Mouse (Mus musculus): ENCODE data around the gene Fam208b.
"Not testable (repeated sequence)": the region's sequence is repeated elsewhere in the genome, so short reads cannot be mapped to it uniquely, and the experiment has no call there.

Gene Fam208b

DNA sequence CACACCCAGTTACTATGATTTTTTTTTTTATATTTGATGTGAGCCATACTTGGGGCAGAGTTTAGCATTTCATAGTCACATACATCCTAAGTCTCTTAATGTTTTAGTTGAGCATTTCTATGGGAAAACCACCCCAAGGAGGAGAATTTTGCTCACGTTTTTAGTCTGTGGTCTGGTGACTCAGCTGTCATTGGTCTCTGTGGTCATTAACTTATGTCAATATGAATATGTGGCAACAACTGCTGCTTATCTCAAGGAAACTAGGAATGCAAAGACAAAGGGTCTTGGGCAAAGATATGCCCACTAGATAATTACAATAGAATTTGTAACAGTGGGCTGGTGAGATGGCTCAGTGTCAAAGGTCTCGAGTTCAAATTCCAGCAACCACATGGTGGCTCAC lies 47.0 kb downstream of the Fam208b start:
- no peak for DNase-seq (ENCODE audit: low read depth in 1 of 2, low spot score in 2 of 2)

GRCm38 (mm10) chr13:3563130-3563529 lies 47.8 kb downstream of the Fam208b start:
- DNase-seq (ENCODE audit: low read depth in 1 of 2, low spot score in 2 of 2): no peak

DNA sequence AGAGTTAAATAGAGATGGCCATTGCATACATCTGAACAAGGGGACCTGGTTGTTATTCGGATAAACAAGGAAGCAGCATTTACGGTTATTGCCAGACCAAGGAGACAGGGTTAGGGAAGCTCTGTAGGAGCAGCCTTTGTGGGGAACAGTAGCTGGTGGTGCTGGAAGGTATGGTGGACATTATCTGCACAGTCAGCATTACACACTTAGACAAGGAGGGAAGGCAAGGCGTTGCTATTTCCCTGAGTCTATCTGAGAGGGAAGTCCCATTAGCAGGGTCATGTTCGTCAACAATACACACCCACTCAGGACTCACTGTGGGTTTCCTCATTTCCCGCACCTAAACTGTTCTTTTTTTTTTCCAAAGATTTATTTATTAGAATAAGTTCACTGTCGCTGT lies 63.1 kb downstream of the Fam208b start:
- no peak for DNase-seq (ENCODE audit: low read depth in 1 of 2, low spot score in 2 of 2)

GRCm38 (mm10) chr13:3547410-3547809 lies 63.5 kb downstream of the Fam208b start:
- DNase-seq (ENCODE audit: low read depth in 1 of 2, low spot score in 2 of 2): no peak

GRCm38 (mm10) chr13:3544925-3545324 lies 66.0 kb downstream of the Fam208b start:
- DNase-seq (ENCODE audit: low read depth in 1 of 2, low spot score in 2 of 2): no peak

GRCm38 (mm10) chr13:3544077-3544874 lies 66.6 kb downstream of the Fam208b start:
- no peak for DNase-seq (ENCODE audit: low read depth in 1 of 2, low spot score in 2 of 2)

GRCm38 (mm10) chr13:3541159-3541782 lies 69.6 kb downstream of the Fam208b start:
- DNase-seq (ENCODE audit: low read depth in 1 of 2, low spot score in 2 of 2): no peak

DNA sequence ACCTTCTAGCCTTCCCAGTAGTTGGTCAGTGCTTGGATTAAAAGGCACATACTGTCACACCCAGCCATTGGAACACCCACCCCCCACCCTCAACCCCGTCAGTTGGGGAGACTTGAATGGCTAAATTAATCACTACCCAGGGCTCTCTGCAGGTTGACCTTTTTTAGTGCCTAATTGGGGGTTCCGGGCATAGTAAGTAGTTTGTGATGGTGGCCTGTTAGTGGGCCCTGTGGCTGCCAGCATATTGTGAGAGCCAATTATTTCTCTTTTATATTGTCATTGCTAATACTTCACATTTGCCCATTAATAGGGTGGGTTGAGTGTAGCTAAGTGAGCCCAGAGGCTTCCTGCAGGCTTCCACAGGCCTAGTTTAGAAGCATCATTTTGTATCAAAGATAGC lies 70.7 kb downstream of the Fam208b start:
- no peak for DNase-seq (ENCODE audit: low read depth in 1 of 2, low spot score in 2 of 2)

DNA sequence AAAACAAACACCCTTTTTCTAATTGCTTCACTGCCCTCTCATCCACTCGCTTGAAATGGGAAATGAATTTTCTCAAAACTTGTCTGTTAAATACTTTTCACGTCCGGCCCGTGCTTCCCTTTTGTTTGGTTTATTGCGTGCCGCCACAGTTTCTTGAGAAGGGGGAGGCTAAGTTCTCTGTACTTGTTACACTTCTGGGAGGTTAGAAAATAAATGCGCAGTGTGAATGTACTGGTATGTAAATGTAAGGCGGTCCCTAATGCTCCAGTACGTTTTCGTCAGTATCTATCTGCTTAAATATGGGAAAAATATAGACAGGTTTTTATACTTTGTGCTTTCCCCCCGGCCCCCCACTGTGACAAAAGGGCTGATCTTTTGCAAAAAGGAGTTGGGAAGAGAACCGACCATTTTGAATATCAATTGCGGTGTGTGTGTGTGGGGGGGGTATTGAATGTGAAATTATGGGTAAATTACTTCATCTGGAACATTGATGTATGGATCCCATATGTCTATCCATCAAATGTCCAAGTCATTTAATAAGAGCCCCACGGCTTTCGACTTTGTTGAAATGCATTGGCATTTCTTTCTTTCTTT lies 71.8 kb downstream of the Fam208b start:
- DNase-seq (ENCODE audit: low read depth in 1 of 2, low spot score in 2 of 2): no peak

DNA sequence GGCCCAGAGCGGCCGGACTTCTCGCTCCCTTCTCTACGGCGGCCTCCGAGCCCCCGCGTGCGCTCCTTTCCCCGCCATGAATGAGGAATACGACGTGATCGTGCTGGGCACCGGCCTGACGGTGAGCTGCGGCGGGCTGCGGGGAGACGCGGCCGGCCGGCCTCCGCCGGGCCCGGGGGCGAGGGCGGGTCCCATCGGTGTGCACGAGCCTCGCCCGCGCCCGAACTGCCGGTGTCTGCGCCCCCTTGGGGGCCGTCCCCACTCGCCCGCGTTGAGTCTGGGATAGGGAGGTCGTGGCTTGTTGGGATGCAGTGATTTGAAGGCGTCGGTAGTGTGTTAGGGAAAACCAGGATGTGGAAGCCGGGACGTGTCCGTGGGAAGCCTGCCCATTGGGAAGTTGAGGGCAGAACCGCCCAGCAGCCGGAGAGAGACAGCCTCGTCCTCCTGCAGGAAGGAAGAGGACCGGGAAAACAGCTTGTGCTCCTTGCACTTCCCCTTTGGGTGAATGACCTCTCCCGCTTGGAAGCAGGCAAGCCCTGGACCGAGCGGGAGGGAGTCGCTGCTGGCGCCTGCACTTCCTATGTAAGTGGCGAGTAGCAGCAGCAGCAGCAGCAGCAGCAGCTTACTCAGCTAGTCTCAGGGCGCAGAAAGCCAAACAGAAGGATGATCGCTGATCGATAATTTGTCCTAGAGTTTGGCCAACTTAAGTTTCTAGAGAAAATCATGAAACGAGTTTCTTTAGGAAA lies 72.5 kb downstream of the Fam208b start:
- peak; percentile 9 to 18 for DNase-seq (ENCODE audit: low read depth in 1 of 2, low spot score in 2 of 2)

DNA sequence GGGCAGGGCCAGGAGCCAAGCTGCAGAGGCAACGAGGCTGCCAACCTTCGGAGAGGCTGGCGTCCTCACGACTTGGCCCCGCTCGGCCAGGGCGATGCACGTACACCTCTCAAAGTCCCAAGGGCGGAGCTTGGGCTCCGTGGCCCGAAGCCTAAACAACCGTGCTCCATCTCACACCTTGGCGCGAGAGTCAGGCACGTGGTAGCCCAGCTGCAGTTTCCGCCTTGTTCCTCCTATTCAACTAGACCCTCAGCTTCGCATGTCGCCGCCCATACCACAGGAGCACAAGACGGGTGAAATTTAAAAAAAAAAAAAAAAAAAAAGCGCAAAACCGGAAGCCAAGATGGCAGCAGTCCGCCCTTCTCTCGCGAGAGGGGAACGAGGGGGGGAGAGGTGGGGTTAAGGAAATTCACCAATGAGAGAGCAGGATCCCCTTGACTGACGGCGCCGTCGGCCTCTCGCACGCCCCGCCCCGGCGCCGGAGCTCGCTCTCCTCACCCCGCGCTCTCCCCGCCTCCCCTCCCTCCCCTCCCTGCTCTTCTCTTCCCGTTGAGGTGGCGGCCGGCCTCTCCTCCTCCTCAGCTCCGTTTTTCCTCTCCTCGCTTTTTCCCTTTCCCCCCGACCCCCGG lies 73.2 kb downstream of the Fam208b start, which contains the start of gene Gdi2:
Gdi2 (plus strand) TSS at position 470 of the 629 bp plus-strand sequence.
- peak; percentile 78 to 91 for DNase-seq (ENCODE audit: low read depth in 1 of 2, low spot score in 2 of 2)

DNA sequence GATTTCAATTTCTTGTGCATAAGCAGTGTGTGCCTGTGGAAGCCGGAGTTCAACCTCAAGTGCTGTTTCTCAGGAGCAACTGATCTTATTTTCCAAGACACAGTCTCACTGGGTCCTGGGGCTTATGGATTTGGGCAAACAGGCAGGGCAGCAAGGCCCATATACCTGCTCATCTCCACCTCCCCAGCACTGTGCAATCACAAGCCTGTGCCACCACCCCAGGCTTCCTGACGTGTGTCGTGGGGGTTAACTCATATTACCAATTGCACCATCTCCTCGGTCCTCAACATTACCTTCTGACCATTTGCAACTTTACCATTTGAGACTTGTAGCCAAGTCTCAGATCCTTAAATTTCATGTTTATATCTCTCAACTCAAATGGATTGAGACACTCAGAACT lies 76.8 kb downstream of the Fam208b start:
- no peak for DNase-seq (ENCODE audit: low read depth in 1 of 2, low spot score in 2 of 2)

- no peak for DNase-seq (ENCODE audit: low read depth in 1 of 2, low spot score in 2 of 2)
These were observed 78.5 kb downstream of the Fam208b start for GRCm38 (mm10) chr13:3532451-3532850.

DNA sequence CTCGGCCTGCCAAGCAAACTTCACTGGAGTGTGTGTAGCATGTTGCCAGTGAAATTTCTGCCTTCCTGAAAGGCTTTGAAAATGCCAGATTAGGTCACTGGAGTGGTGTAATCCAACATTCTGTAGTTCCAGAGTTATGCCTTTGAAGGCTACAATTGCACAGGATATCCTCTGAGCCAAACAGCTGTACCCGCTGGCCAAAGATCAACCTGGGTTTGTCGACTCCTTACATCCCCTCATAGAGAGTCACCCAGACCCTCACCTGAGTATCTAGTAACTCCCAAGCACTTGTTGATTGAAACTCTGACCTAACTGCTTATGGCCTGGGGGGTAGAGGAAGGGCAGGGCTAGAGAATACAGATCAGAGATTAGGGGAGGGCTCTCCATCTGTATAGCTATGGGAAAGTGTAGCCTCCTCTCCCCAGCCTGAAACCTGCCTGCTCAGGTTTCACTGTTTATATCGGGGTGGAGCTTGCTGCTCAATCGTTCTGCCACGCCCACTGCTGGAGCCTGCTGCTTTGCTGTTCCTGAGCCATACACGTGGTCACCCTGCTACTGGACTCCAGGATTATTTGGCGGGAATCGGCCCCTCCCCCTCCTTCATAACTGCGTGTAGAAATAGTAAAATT lies 79.1 kb downstream of the Fam208b start:
- DNase-seq (ENCODE audit: low read depth in 1 of 2, low spot score in 2 of 2): no peak

GRCm38 (mm10) chr13:3531176-3531575 lies 79.7 kb downstream of the Fam208b start:
- not testable (repeated sequence) for DNase-seq (ENCODE audit: low read depth in 1 of 2, low spot score in 2 of 2)

- no peak for DNase-seq (ENCODE audit: low read depth in 1 of 2, low spot score in 2 of 2)
These were observed 80.5 kb downstream of the Fam208b start for GRCm38 (mm10) chr13:3530451-3530850.

GRCm38 (mm10) chr13:3526328-3526727 lies 84.6 kb downstream of the Fam208b start:
- peak; percentile 49 for DNase-seq (ENCODE audit: low read depth in 1 of 2, low spot score in 2 of 2)

- no peak for DNase-seq (ENCODE audit: low read depth in 1 of 2, low spot score in 2 of 2)
These were observed 85.3 kb downstream of the Fam208b start for GRCm38 (mm10) chr13:3525611-3526051.

- DNase-seq (ENCODE audit: low read depth in 1 of 2, low spot score in 2 of 2): no peak
These were observed 87.0 kb downstream of the Fam208b start for GRCm38 (mm10) chr13:3523946-3524345.

GRCm38 (mm10) chr13:3523459-3523858 lies 87.4 kb downstream of the Fam208b start:
- DNase-seq (ENCODE audit: low read depth in 1 of 2, low spot score in 2 of 2): no peak

All from monocyte, adult 2 months (primary cell).